Mouse (Mus musculus): ENCODE measurements around the gene Orm2.

The Orm2 gene

DNA sequence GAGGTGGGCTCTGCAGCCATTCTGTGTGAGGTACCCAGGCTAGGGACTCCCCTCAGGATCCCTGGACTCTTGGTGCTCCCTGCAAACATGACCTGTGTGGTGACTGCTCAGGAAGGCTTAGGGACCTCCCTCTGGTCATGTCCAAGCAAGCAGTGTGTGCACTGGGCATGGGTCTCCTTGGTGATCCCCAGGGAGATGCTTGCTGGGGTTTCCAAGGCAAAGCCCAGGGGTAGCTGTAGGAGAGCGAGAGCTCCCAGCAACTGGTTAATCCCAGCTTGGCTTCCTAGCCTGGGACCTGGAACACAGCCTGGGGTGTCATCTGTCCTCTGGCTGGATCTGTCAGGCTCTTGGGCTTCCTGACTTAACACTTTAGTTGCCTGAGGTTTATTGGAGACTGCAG, 13.1 kb downstream of the Orm2 start:
- in situ Hi-C loops (cut with MboI, MseI) = no loop called here

DNA sequence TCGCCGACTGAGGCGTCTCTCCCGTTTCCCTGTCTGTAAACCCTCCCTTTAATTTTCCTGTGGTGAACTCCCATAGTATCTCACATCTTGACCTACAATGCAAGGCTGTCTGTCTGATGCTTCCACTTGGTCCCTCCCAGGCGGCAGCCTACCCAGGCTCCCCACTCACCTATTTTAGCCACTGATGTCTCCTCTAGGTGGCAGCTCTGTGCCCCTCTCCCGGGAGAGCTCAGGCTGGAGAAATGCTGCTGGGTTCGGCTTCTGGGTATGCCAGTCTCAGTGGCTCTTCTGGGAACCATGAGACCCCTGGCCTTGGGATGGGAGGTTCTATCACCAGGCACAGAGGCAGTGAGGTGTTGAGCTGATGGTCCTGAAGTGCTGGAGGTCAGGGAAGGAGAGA, 15.2 kb downstream of the Orm2 start:
- in situ Hi-C loops (cut with MboI, MseI) = no loop called here

DNA sequence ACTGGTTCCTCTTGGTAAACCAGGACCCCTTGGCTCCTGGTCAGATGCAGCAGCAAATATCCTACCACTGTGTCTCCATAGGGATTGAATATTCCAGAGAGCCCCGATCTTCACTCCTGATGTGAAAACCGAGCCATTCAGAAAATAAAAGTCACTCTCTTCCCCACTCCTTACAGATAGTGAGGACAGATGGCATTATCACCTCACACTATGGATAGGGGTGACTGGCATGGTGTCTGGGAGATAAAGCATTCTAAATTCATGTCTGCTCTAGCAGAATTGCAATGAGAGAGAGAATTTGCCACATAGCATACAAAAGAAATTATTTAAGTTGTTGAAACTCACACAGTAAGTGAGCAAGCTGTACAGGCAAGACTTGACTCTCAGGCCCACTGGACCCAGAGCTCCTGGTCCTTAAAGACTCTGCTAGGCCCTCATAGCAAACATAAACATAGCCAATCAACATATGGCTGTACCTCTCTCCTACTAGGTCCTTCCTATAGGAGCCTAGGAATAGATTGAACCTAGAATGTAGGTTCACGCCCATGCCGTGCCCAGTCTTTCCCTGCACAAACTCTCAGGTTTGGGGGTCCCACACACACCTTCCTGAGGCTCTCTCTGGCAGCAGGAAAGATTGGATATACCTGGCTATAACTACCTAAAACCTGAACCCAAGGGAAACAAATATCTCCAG, 20.6 kb downstream of the Orm2 start:
- in situ Hi-C loops (cut with MboI, MseI) = no loop called here

DNA sequence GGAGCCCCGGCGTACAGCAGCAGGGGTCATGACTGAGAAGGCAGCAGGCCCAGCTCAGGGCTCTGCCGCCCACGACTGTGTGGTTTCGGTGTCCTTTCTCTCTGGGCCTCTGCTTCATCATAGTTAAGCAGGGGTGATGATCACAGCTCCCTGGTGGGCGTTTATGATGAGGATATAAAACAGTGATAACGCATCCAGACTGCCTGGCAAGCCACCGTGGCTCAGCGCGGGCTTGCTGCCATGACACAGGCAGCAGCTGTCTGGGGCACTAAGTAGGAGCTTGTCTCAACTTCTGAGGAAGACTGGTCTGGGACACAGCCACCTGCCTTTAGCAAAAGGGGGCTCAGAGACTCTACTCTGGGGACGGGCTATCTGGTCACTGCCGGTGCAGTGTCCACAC, 21.2 kb downstream of the Orm2 start:
- in situ Hi-C loops (cut with MboI, MseI) = no loop called here

DNA sequence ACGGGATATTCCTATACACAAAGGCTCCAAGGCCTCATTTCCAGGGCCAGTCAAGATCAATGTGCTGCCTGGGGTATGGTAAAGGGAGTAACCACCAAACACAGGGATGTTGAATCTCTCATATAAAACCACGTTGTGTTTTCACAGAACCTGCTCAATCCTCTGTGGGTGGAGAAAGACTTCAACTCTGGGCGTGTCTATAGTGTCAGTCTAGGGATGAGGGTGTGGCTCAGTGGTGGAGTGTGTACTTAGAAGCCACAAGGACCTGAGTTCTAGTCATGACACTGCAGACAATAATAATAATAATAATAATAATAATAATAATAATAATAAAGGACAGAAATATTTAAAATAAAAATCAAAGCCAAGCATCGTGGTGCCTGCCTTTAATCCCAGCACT, 22.0 kb downstream of the Orm2 start:
- in situ Hi-C loops (cut with MboI, MseI) = no loop called here

DNA sequence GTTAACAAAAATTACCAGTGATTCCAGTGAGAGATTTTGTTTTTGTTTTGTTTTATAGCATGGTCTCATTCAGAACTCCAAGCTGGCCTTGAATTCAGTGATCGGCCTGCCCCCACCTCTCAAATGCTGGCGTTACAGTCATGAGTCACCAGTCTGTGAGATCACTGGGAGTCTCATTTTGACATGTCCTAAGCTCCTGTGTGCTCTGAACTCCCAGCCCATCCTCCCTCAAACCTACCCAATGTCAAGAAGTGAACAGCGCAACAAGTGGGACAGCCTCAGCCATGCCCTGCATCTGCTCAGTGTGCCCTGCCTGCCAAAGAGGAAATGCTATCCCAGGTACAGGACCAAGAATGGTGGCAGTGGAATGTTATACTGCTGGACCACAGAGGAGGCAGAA, 23.0 kb downstream of the Orm2 start:
- in situ Hi-C loops (cut with MboI, MseI) = no loop called here

DNA sequence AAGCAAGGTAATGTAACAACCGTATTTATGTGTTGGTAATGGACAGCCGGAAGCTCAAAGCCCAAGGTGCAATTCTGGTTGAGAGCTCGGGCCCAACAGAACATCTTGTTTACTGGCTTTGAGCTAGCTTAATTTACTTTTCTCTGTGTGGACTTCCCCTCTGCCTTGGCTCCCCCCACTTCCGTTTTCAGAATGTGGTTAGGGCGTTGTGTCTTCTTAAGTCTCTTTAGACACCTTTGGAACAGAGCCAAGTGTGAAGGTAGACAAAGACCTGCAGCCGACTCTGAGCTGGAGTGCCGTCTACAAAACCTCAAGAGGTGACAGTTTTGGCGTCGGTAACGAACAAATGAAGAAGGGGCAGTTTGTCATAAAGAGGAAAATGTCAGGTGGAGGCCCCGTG, 23.5 kb downstream of the Orm2 start:
- in situ Hi-C loops (cut with MboI, MseI) = no loop called here

DNA sequence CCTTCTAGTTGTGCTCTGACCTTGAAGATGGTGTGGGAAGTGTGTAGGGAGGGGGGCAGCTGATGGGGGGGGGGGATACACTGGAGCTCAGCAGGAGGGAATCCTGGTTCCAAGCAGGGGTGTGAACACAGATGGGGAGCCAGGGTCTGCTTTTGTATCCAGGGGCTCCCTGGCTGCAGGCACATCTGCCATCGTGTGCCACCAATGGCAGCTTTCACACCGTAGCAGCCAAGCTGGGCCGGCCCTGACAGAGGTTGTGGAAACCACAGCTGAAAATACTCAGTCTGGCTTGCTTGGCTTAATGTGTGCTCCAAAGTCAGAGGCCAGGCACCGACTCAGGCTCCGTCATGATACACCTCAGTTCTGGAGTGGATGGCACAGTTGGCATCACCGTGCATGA, 25.8 kb downstream of the Orm2 start:
- in situ Hi-C loops (cut with MboI, MseI) = no loop called here

DNA sequence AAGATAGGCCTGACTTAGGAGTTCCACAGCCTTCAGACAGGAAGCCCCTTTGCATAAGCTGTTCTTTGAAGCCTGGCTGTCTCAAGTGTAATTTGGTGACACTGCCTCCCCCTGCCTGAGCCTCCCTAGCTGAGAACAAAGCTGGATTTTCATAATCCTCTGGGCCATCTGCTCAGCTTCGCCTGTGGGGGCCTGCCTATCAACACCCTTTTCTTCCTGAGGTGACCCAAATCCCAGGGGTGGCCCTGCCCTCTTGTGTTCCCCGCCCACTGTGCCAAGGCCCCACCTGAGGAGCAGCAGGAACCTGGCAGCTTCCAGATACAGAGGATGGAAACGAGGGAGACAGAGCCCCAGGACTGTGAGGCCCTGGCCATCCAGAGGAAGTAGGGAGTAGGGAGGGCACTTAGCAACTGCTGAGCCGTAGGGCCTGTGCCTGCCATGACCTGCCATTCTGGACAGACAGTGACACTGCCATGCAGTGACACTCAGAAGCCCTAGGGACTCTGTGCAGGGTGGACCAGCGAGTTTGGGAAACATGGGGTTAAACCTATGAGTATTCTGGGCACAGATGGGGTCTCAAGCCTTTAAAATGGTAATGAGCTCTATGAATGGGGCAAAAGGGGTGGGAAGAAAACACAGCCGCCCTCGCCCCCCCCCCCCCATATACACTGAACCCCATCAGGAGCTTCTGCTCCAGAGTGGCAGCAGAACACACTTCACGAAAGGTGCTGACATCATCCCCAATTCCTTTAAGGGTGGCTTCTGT, 27.1 kb downstream of the Orm2 start:
- in situ Hi-C loops (cut with MboI, MseI) = no loop called here

DNA sequence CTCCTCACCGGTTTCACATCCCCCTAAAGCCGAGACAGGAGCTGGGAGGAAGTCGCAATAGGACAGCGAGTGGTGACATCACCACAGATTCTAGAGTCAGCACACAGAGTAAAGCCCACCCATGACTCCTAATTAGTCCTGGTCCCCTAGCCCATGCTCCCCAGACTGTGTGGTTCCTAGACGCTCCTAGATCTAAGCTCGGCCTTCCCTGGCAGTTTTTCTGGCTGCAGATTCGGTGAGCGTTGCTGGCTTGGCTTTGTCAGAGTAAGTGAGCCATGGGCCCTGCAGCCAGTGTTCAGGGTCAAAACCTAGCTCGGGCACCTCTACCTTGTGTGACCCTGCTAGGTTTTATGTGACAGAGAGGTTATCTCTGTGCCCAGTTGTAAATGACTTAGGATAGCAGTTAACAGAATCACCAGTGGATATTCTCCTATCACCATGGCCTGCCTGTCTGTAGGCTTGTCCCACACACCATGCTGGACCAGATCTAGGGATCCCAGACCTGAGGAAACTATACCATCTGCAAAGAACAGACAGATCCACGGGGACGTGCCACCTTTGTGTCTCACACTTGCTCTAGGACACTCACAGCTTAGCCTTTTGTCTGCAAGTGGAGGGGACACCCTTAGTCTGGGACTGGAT, 27.8 kb downstream of the Orm2 start:
- in situ Hi-C loops (cut with MboI, MseI) = no loop called here

DNA sequence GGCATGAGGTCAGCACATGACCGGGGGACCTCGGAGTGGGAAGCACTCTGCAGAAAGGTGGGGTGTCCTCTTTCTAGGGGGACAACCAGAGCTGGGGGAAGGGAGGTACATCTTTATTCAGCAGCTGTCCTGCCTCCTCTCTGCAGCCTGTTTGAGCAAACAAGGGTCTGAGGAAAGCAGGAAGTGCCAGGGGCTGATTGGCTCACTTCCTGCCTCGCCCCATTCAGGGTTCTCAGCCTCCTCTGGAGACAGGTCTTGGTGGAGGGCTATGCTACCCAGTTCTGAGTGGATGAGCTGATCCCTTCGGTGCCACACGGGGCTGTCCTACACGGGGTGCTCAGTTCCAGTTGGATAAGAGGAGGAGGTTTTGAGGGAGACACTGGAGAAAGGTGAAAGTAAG, 29.1 kb downstream of the Orm2 start:
- in situ Hi-C loops (cut with MboI, MseI) = no loop called here

DNA sequence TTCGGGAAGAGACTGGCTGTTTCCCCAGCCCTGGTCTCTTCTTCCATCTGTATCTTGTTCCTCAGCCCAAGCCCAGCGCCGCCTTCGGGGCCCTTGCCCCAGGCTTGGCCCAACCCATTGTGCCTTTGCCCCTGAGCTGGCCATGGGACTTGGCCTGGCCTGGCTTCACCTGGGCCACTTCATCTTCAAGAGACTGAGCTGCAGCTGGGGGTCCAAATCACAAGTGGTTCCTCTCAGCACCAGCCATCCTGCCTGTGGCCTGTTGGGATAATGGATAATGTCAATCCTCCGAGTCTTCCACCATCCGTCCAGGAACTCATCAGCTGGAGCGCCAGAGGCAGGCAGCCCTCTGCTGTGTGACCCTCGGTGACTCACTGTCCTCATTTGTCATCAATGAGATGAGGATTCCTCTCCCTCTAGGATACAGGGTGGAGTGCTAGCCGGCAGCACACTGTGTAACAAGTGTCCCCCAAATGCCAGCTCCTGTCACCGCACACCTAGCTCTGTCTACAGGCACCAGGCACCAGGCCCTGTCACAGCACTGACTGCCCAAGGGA, 35.8 kb downstream of the Orm2 start:
- in situ Hi-C loops (cut with MboI, MseI) = no loop called here

DNA sequence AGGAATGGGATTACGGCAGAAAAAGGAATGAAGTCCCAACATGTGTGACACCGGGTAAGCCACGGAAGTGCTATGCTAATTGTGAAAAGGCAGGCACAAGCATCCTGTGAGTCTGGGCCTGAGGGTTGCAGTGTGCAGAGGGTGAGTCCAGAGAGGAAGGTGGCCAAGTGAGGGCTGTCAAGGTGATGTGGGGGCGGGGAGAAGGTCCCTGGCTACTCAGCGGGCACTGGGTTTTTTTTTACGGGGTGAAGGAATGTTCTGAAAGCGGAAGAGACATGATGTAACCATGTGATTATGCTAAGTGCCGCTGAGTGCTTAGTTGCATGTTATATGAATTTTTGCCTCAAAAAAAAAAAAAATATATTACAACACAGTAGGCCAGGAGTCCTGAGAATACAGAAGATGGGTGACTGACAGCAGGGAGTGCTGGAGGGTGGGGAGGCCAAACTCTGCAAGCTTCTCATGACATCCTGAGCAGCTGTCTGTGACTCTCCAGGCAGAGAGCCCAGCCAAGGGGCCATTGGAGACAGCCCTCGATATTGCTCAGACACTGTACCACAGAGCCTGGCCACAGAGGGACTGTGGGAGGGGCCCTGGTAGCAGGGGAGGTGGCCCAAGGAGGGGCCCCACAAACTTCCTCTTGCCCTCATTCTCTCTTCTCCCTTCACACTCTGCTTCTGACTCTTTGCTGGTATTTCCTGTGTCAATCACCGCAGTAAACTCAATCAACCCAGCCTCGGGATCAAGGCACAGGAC, 36.8 kb downstream of the Orm2 start:
- in situ Hi-C loops (cut with MboI, MseI) = no loop called here

DNA sequence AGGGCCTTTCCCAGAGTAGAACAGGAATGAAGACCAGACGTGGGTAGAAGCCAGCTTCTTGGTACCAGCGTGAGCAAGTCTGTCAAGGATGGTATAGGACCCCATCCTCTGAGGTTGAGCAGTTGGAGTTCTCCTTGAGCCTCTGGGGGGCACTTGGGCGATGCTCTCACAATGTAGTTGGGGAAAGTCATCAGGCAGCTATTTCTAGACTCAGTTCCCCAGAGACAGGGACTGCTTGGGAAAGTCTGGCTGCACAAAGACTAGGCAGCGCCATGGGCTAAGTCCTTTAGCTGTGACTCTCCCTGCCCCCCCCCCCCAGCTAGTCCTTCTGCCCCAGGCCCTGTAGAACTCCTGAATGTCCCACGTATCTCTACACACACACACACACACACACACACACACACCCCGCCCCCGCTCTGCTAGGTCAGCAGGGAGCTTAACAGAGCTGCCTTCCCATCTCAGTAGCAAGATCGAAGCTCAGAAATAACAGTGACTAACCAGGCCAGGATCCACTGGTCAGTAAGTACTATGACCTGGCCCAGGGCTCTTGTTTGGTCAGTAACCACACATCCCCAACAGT, 37.5 kb downstream of the Orm2 start:
- in situ Hi-C loops (cut with MboI, MseI) = loop anchor here (5.0 to 10.0 kb wide), 2 partner anchors 98 to 455 kb away; partner anchors contain the start of gene Whrn (in 1 of the 2)

DNA sequence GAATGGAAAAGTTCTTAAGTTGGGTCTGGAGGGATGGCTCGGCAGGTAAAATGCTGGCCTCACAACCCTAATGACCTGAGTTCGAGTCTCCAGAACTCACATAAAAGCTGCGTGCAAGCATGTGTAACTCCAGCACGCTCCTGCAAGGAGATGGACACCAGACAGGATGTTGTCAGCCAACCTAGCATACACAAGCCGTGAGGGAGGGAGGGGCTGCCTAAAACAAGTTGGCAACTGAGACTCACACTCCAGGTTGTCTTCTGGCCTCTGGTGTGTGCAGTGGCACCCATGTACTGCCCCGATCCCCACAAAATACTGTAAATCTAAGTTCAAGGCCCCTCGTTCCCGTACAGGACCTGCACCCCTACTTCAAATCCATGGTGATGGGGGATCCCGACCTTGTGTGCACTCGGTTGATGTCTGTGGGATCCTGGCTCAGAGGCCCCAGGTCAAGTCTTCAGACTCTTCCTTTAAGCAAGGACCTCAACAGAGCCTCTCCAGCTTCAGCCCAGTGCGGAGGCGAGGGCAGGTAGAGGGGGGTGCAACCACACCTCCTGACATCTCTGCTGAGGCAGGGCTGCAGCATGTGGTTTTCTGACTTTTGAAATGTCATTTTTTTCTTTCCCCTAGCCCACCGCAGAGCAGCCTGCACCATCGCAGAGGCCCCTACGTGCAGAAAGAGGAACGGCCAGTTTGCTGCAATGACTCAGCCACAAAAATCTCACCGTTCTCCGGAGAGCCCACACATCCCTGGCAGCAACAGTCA, 38.5 kb downstream of the Orm2 start:
- in situ Hi-C loops (cut with MboI, MseI) = loop anchor here (5.0 to 10.0 kb wide), 2 partner anchors 97 to 454 kb away; partner anchors contain the start of gene Whrn (in 1 of the 2)

DNA sequence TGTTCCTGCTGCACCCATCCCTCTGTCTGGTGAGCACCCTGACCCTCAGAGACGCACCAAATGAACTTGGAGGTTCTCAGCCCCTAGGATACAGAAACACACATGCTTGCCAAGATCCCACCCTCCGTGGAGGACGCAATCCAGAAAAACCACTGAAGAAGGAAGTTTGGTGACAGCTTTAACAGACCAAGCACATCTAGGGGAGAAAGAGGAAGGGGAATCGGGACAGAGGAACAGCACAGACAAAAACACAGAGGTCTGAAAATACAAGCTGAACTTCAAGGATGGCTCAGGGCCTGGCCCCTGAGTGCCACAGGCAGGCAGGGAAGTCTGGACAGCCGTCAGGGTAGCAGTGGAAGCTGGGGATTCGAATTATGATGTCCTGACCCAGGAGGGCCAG, 39.4 kb downstream of the Orm2 start:
- in situ Hi-C loops (cut with MboI, MseI) = loop anchor here (5.0 to 10.0 kb wide), 2 partner anchors 96 to 453 kb away; partner anchors contain the start of gene Whrn (in 1 of the 2)

DNA sequence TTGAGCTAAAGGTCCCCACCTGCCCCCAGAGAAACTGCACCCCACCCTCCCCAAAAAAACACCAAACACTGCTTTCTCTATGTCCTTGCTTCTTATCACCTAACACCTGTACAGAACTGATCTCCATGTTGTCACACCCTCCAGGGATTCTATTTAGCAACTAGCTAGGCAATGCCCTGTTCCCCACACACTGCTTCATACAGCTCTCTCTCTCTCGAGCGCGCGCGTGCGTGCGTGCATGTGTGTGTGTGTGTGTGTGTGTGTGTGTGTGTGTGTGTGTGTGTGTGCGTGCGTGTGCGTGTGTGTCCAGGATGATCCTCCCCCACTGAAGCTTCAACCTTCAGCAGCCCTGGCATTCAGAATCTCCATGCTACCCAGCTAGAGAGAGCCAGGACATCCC, 39.8 kb downstream of the Orm2 start:
- in situ Hi-C loops (cut with MboI, MseI) = loop anchor here (5.0 to 10.0 kb wide), 2 partner anchors 95 to 453 kb away; partner anchors contain the start of gene Whrn (in 1 of the 2)

DNA sequence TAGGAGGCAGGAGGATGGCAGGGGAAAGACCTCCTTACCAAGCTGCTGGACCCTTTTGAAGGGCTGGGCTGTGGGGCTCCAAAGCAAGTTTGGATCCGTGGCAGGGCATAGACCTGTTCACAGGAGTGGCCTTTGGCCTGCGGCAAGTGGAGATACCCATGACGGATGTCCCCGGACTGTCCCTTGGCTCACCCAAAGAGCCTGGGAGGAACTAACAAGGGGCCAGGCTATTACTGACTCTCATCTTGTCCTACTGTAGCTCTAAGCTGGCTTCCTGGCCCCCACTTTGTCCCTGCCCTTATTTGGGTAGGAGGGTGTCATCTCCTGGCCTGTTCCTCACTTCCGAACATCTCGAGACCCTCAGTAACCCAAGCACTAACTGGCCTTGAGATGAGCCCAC, 40.3 kb downstream of the Orm2 start:
- in situ Hi-C loops (cut with MboI, MseI) = loop anchor here (5.0 to 10.0 kb wide), 2 partner anchors 95 to 452 kb away; partner anchors contain the start of gene Whrn (in 1 of the 2)

DNA sequence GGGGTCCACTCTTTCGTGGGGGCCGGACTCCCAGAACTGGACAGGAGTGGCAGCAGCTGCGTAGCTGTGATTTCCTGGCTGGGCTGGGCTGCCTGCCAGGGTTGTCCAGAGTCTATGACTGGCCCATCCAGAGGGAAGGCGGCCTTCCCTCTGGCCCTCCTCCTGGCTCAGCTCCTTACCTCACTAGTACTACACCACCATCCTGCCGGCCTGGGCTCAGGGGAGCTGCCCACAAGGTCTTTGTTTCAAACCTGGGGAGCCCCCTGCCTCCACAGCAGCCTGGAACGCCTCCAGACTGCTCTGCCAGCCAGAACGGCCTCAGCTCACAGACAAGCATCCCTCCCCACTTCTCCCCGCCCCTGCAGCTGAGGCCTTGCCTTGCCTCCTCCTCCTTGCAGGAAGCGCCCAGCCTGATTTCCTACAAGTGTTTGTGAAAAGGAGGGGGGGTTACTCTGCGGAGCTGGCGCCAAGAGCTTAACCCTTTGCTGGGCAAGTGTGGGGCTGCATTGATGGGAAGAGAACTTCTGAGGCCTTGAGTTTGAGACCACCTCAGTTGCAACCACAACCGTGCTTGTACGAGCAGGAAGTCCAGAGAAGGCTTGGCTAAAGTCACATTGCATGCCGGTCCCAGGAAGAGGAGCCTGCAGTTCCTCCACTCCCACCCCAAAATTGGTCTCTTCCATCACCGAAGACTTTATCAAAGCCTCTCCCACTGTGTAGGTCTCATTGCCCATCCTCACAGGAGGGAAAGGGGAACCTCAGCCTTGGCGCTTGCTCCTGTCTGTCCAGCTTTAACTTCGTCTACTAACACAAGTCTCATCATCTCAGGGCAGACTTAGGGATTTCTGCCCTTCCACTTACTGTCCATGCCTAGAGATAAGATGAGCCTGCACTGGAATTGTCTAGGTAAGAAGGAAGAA, 41.1 kb downstream of the Orm2 start, which contains the start of gene Akna:
Gene Akna (minus strand): TSS at position 315 of the 920 bp plus-strand sequence.
- in situ Hi-C loops (cut with MboI, MseI) = loop anchor here (5.0 to 10.0 kb wide), 2 partner anchors 94 to 452 kb away; partner anchors contain the start of gene Whrn (in 1 of the 2)

Measured in T-helper 17 cell (primary cell).